Mouse (Mus musculus) erythroblast, embryonic 14.5 days (primary cell): ENCODE results near the gene Vwa7.

Source experiments
- GATA1 ChIP-seq: IDR thresholded peaks from 2 replicates; pipeline ENCODE4 v1.6.1; 2012; ENCODE audit warnings: low read length, inconsistent platforms, mixed read lengths
- TAL1 ChIP-seq: IDR thresholded peaks from 3 replicates; pipeline ENCODE4 v1.6.1; 2012; ENCODE audit warnings: low read length, inconsistent platforms, mixed read lengths

DNA sequence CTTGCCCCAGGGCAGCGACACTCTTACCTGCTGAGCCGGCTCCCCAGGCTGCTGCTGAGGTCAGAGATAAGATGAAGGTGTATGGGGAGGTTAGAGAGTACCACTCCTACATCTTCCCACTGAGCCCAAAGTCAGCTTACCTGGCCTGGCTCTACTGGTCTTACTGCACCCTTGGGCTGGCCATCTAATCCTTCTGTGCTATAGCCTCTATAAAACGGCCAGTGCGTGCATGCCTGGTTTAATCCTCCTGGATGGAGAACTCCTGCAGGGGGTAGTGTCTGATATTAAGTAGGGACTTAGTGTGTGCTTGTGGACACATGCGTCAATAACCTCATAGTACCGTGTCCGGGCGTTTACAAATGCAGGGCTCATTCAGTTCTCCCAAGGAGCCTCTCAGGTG is 4.2 kb downstream of the Vwa7 start:
- TF ChIP-seq GATA1 (no peak), TAL1 (no peak)
